Mouse (Mus musculus): ENCODE data around the gene Cyp27a1. TPM values are rescaled to one million over a fixed set of nuclear protein-coding genes. Genes with fewer than 3 reads are reported as not detected.

The Cyp27a1 gene
- polyA plus RNA-seq, 1 experiment from 2014 or later = 1.6 TPM

DNA sequence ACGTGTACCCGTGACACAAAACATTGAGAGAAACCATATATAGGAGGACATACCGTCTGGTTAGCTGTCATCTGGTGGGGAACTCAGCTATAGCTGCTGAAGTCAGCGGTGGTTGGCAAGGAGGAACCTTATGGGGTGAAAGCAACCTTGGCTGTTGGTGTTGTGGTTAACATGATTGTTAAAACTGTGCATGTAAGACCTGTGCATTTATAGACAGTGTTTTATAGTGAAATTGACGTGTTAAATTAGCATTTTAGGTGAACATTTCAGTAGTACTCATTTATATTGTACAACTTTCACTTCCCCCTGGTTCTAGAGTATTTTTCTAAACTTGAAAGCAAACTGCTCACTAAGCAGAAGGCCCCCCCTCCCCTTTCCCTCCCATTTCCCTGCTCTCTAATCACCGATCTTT, 11.2 kb upstream of the Cyp27a1 start:
- no peak overlapping the region for H3K9ac ChIP-seq (replicated peaks)
- no peaks in the 10 kb centered on the region for H3K27me3 ChIP-seq
- H3K4me3 ChIP-seq = no peak overlapping the region
- H3K9me3 ChIP-seq = no peaks in the 10 kb centered on the region
- H3K27ac ChIP-seq (replicated peaks) = no peak overlapping the region
- no peaks in the 10 kb centered on the region for H3K4me1 ChIP-seq
- no peak overlapping the region for H3K4me2 ChIP-seq (replicated peaks)
- H3K36me3 ChIP-seq = peaks cover 29% of the 10 kb centered on the region
- WGBS = 93% methylated on average over 6 of the region's 6 CpGs
- no peak for ATAC-seq (replicated peaks)

DNA sequence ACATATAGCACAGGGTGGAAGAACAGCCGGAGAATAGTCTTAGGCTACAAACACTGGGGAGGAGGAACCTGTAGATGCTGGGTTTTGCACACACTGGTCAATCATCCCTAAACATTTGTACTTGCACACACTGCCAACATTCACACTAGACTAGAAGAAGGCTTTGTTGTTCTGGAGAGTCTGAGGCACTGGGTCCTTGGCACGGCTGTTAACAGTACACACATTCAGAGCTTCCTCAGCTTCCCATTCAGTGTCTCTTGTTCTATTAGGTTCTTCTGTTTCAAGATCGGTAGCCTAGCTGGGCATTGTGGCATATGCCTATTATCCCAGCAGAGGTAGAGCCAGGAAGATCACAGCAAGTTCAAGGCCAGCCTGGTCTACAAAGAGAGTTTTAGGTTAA, 9.2 kb upstream of the Cyp27a1 start:
- no peaks in the 10 kb centered on the region for H3K27me3 ChIP-seq
- no peak for ATAC-seq (replicated peaks)
- no peak overlapping the region for H3K9ac ChIP-seq (replicated peaks)
- no peaks in the 10 kb centered on the region for H3K4me1 ChIP-seq
- 80% methylated on average over 3 of the region's 3 CpGs for WGBS
- H3K4me3 ChIP-seq = no peak overlapping the region
- 0 out of 2 replicates have a peak, but pooled peaks cover 11% of the 10 kb centered on the region for H3K36me3 ChIP-seq
- no peak overlapping the region for H3K4me2 ChIP-seq (replicated peaks)
- no peaks in the 10 kb centered on the region for H3K9me3 ChIP-seq
- H3K27ac ChIP-seq (replicated peaks) = no peak overlapping the region

- no peaks in the 10 kb centered on the region for H3K4me1 ChIP-seq
- 82% methylated on average over 5 of the region's 5 CpGs for WGBS
- H3K4me3 ChIP-seq = no peak overlapping the region
Measured at GRCm38 (mm10) chr1:74705016-74705415, 8.4 kb upstream of the Cyp27a1 start.

DNA sequence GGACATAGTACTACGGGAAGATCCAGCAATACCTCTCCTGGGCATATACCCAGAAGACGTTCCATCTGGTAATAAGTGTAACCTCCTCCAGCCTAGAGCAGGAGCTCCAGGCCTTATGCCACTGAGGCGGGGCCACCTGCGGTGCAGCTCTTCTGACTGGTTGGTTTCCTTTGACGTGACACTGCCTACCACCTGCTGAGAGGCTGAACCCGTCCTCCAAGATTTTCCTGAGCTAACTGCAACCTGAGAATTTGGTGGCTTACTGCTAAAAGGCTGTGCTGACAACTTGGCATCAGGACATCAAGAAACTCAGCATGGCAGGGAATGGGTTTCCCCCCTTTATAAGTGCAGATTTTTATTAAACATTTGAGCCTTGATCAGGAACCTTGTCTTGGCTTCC, 3.8 kb upstream of the Cyp27a1 start:
- H3K4me1 ChIP-seq = peaks cover 12% of the 10 kb centered on the region
- ATAC-seq (replicated peaks) = no peak
- no peak overlapping the region for H3K4me2 ChIP-seq (replicated peaks)
- H3K27me3 ChIP-seq = peaks cover 18% of the 10 kb centered on the region; the same call in 1 of the 2 replicates
- H3K27ac ChIP-seq (replicated peaks) = no peak overlapping the region
- no peaks in the 10 kb centered on the region for H3K9me3 ChIP-seq
- 36% methylated on average over 6 of the region's 6 CpGs for WGBS
- no peaks in the 10 kb centered on the region for H3K36me3 ChIP-seq
- no peak overlapping the region for H3K4me3 ChIP-seq
- H3K9ac ChIP-seq (replicated peaks) = no peak overlapping the region

More at GRCm38 (mm10) chr1:74705016-74705415, 8.4 kb upstream of the Cyp27a1 start:
- no peak for ATAC-seq (replicated peaks)
- Histone ChIP-seq H3K4me2 (replicated peaks) (no peak overlapping the region), H3K36me3 (0 out of 2 replicates have a peak, but pooled peaks cover 6% of the 10 kb centered on the region), H3K27me3 (no peaks in the 10 kb centered on the region), H3K27ac (replicated peaks) (no peak overlapping the region), H3K9me3 (no peaks in the 10 kb centered on the region), H3K9ac (replicated peaks) (no peak overlapping the region)

GRCm38 (mm10) chr1:74712046-74712445, 1.3 kb upstream of the Cyp27a1 start:
- H3K27ac ChIP-seq (replicated peaks) = no peak overlapping the region
- H3K27me3 ChIP-seq = peaks cover 18% of the 10 kb centered on the region; the same call in 1 of the 2 replicates
- no peak overlapping the region for H3K4me3 ChIP-seq
- no peaks in the 10 kb centered on the region for H3K36me3 ChIP-seq
- no peak overlapping the region for H3K9ac ChIP-seq (replicated peaks)
- no peak for ATAC-seq (replicated peaks)
- no peak overlapping the region for H3K4me2 ChIP-seq (replicated peaks)
- H3K9me3 ChIP-seq = no peaks in the 10 kb centered on the region
- H3K4me1 ChIP-seq = peaks cover 12% of the 10 kb centered on the region
- 79% methylated on average over 4 of the region's 4 CpGs for WGBS

GRCm38 (mm10) chr1:74712461-74713098, 794 bp upstream of the Cyp27a1 start:
- no peak for ATAC-seq (replicated peaks)
- H3K4me1 ChIP-seq = peaks cover 12% of the 10 kb centered on the region
- no peak overlapping the region for H3K27ac ChIP-seq (replicated peaks)
- H3K27me3 ChIP-seq = peaks cover 18% of the 10 kb centered on the region; the same call in 1 of the 2 replicates
- H3K36me3 ChIP-seq = no peaks in the 10 kb centered on the region
- H3K4me2 ChIP-seq (replicated peaks) = peak overlapping the region; percentile 64; the same call in 1 of the 2 replicates
- H3K9ac ChIP-seq (replicated peaks) = no peak overlapping the region
- no peaks in the 10 kb centered on the region for H3K9me3 ChIP-seq
- no peak overlapping the region for H3K4me3 ChIP-seq
- 35% methylated on average over 5 of the region's 5 CpGs for WGBS

GRCm38 (mm10) chr1:74713859-74714730, 721 bp downstream of the Cyp27a1 start:
- H3K4me1 ChIP-seq = peaks cover 12% of the 10 kb centered on the region
- WGBS = 28% methylated on average over 12 of the region's 12 CpGs
- no peak overlapping the region for H3K27ac ChIP-seq (replicated peaks)
- H3K27me3 ChIP-seq = peaks cover 18% of the 10 kb centered on the region; the same call in 1 of the 2 replicates
- no peak for ATAC-seq (replicated peaks)
- H3K4me2 ChIP-seq (replicated peaks) = peak overlapping the region; percentile 64
- peak overlapping the region; percentile 39; the same call in 1 of the 2 replicates for H3K9ac ChIP-seq (replicated peaks)
- no peaks in the 10 kb centered on the region for H3K36me3 ChIP-seq
- peak overlapping the region; percentile 37 for H3K4me3 ChIP-seq
- H3K9me3 ChIP-seq = no peaks in the 10 kb centered on the region

GRCm38 (mm10) chr1:74714967-74715366, 1.6 kb downstream of the Cyp27a1 start:
- Histone ChIP-seq H3K4me3 (no peak overlapping the region), H3K27ac (replicated peaks) (no peak overlapping the region), H3K36me3 (no peaks in the 10 kb centered on the region), H3K9ac (replicated peaks) (no peak overlapping the region), H3K4me1 (peaks cover 12% of the 10 kb centered on the region), H3K4me2 (replicated peaks) (no peak overlapping the region), H3K9me3 (no peaks in the 10 kb centered on the region), H3K27me3 (peaks cover 18% of the 10 kb centered on the region; the same call in 1 of the 2 replicates)
- ATAC-seq (replicated peaks) = no peak
- WGBS = 52% methylated on average over 2 of the region's 2 CpGs

- Histone ChIP-seq H3K27me3 (peaks cover 18% of the 10 kb centered on the region; the same call in 1 of the 2 replicates), H3K36me3 (no peaks in the 10 kb centered on the region), H3K27ac (replicated peaks) (no peak overlapping the region), H3K9ac (replicated peaks) (no peak overlapping the region), H3K4me2 (replicated peaks) (no peak overlapping the region), H3K9me3 (no peaks in the 10 kb centered on the region), H3K4me1 (peaks cover 12% of the 10 kb centered on the region), H3K4me3 (no peak overlapping the region)
- 82% methylated on average over 5 of the region's 5 CpGs for WGBS
- ATAC-seq (replicated peaks) = no peak
Measured at GRCm38 (mm10) chr1:74715468-74715867, 2.1 kb downstream of the Cyp27a1 start.

DNA sequence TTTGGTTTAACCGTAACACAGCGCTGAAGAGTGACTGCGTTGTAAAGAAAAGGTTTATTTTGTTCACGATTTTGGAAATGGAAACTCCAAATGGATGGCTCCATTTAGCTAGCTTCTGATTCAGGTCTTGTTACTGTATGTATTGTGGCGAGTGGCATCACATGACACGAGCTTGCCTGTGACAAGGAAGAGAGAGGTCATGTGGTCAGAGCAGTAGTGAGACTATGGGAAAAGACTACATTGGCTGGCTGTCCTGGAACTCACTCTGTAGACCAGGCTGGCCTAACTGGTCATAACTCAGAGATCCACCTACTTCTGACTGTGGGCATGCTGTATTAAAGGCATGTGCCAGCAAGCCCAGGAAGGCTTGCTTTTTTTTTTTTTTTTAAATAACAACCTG, 2.5 kb downstream of the Cyp27a1 start:
- no peak for ATAC-seq (replicated peaks)
- no peak overlapping the region for H3K4me2 ChIP-seq (replicated peaks)
- 89% methylated on average over 6 of the region's 6 CpGs for WGBS
- H3K9ac ChIP-seq (replicated peaks) = no peak overlapping the region
- H3K36me3 ChIP-seq = no peaks in the 10 kb centered on the region
- no peak overlapping the region for H3K27ac ChIP-seq (replicated peaks)
- H3K27me3 ChIP-seq = peaks cover 18% of the 10 kb centered on the region; the same call in 1 of the 2 replicates
- peaks cover 12% of the 10 kb centered on the region for H3K4me1 ChIP-seq
- H3K9me3 ChIP-seq = no peaks in the 10 kb centered on the region
- H3K4me3 ChIP-seq = no peak overlapping the region

GRCm38 (mm10) chr1:74718113-74718512, 4.7 kb downstream of the Cyp27a1 start:
- Histone ChIP-seq H3K9ac (replicated peaks) (no peak overlapping the region), H3K27me3 (peaks cover 12% of the 10 kb centered on the region; the same call in 1 of the 2 replicates), H3K9me3 (no peaks in the 10 kb centered on the region), H3K27ac (replicated peaks) (no peak overlapping the region), H3K4me2 (replicated peaks) (no peak overlapping the region), H3K4me3 (no peak overlapping the region), H3K36me3 (no peaks in the 10 kb centered on the region), H3K4me1 (peaks cover 7% of the 10 kb centered on the region)
- no peak for ATAC-seq (replicated peaks)
- 88% methylated on average over 8 of the region's 8 CpGs for WGBS

DNA sequence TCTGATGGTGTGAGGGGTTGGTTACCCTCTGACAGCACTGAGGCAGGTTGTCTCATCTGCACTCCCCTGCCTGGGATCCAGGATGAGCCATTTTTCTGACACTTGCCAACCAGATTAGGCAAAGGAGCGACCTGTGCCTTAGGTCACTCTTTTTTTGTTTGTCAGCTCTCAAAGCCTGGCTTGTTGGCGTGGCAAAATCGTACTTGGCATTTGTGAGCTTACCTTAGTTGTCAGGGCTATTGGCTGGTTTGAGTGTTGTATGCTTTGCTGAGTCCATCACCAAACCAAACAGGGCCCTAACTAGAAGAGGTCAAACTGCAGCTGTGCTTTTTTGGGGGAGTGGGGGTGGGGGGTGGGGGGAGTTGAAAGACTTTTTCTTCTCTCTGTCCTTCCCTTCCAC, 5.9 kb downstream of the Cyp27a1 start:
- no peak overlapping the region for H3K27ac ChIP-seq (replicated peaks)
- 76% methylated on average over 3 of the region's 3 CpGs for WGBS
- peaks cover 3% of the 10 kb centered on the region; the same call in 1 of the 2 replicates for H3K27me3 ChIP-seq
- H3K36me3 ChIP-seq = no peaks in the 10 kb centered on the region
- H3K4me2 ChIP-seq (replicated peaks) = no peak overlapping the region
- H3K9me3 ChIP-seq = no peaks in the 10 kb centered on the region
- H3K9ac ChIP-seq (replicated peaks) = no peak overlapping the region
- no peak overlapping the region for H3K4me3 ChIP-seq
- ATAC-seq (replicated peaks) = no peak
- no peaks in the 10 kb centered on the region for H3K4me1 ChIP-seq
